Mouse (Mus musculus) c-Kit-positive CD71-positive TER-119-negative erythroid progenitor cells, embryonic 14.5 days (primary cell): ENCODE results near the gene Pskh1.

ENCODE experiments used
- DNase-seq: peaks from one replicate; pipeline ENCODE4 v3.0.0-alpha.2; 2013; ENCODE audit warnings: low read depth

Gene Pskh1

GRCm38 (mm10) chr8:105957813-105958212 lies 57.6 kb downstream of the Pskh1 start:
- DNase-seq = no peak

- DNase-seq = no peak
These were observed 59.1 kb downstream of the Pskh1 start for GRCm38 (mm10) chr8:105959350-105959749.

DNA sequence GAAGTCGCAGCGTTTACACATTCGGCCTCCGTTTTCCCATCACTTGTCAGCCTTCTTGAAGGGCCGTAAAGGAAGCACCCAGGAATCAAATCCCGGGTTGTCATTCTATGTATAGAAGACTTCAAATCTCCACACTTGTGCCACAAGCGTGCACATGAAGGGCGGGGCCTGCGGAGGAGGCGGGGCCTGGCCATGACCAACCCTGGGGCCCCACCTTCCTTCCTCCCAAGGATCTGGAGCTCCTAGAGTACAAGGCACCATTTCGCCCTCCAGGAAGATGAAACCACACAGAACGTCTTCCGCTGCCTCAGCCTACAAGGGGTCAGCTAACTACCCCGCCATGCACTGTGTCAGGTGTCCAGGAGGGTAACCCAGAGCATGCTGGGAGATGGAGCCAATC lies 60.9 kb downstream of the Pskh1 start:
- no peak for DNase-seq

DNA sequence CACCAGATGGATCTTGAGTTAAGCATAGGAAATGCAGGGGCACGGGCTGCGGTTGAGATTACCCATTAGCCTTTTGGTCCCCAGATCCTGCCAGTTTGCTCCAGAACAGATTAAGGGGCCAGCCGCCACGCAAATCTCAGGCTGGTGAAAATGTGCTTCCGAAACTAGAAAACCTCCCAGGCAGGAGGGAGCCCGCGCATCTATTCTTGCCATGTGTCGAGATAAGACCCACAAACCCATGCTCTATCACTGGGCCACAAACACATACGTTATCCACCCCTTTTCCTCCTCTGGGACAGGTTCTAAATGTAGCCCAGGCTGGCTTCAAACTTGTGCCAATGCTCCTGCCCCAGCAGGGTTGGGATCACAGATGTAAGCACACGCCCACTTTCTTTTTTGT lies 61.3 kb downstream of the Pskh1 start:
- peak; percentile 57 for DNase-seq

DNA sequence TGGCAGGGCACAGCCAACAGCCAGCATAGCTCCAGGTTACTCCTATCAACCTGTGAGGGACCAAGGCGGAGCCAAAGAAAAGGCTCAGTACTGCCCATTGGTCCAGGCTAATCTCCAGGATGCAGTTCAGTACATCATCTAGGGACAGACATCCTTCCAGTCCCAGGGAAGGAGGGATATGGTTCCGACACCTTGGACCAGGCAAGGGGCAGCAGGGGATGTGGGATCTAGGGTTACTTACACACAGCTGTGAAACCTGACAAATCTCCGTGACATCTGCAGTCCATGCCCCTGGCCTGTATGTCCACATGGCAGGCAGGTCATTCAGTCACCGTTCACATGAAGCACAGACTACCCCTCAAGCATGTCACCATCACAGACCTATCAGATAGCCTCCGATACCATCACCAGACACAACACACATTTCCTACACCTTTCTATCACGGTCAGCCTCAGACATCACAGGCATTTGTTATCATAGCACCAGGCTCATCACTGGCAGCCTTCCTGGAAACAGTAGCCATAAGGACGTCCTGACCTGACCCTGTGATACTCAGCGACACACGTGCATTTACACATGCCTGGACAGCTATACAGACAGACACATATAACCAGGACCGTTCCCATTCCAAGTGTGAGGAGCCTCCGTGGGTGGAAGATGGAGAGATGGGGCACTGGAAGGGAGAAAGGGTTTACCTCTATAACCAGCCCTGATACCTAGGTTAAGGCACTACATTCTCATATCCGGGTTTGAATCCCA lies 64.4 kb downstream of the Pskh1 start:
- DNase-seq = peak; percentile 28

GRCm38 (mm10) chr8:105965266-105965904 lies 65.1 kb downstream of the Pskh1 start:
- peak; percentile 40 for DNase-seq

DNA sequence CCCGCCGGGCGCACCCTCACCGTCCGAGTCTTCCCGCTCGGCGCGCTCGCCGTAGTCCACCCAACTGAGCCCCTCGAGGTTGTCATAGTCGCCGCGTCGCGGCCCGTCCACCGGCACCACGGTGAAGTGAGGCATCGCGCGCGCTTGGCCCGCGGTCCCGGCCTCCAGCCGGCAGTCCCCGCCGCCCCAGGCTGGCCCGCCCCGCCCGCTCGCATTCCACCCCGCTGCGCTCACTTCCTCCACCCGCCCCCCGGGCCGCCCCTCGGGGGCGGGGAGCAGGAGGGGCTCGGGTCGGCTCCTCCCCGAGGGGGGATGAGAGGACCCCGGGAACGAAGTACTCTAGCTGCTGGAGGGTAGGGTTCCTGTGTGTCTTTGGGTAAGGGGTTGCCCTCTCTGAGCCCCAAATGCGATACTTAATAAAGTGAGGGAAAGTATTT lies 65.7 kb downstream of the Pskh1 start, which contains the start of gene Slc12a4:
Gene Slc12a4 (minus strand): TSS at position 193 of the 437 bp plus-strand sequence.
- peak; percentile 73 for DNase-seq

GRCm38 (mm10) chr8:105966692-105967311 lies 66.6 kb downstream of the Pskh1 start:
- DNase-seq = peak; percentile 79

DNA sequence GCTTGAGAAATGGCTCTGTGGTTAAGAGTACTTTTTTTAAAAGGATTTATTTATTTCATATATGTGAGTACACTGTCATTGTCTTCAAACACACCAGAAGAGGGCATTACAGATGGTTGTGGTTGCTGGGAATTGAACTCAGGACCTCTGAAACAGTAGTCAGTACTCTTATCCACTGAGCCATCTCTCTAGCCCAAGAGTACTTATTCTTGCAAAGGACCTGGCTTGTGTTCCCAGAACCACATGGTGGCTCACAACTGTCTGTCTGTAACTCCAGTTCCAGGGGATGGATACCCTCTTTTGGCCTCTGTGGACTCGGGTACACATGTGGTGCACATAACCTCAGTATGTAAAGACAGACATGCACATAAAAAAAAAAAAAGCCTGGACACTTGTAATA lies 69.1 kb downstream of the Pskh1 start:
- DNase-seq = no peak

- no peak for DNase-seq
These were observed 70.9 kb downstream of the Pskh1 start for GRCm38 (mm10) chr8:105971019-105971720.

DNA sequence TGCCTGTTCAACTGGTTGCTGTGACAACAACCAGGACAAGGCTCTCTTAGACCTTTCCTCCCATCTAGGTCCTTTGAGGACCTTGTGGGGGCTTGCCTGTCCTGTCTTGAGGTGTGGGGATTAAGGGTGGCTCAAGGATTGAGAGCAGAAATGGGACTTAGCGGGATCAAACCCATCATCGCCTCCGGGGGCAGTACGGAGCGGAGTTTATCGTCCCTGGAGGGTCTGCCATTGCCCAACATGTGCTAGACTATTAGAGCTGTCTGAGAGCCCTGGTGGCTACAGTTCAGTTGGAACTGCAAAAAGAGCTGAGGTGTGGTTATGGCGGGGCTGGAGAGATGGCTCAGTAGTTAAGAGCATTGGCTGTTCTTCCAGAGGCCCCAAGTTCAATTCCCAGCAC lies 75.1 kb downstream of the Pskh1 start:
- DNase-seq = no peak

- DNase-seq = no peak
These were observed 79.1 kb downstream of the Pskh1 start, which contains the start of gene Dpep3 for GRCm38 (mm10) chr8:105979325-105979724. TSS of gene Dpep3 (minus strand) at chr8:105979429.

DNA sequence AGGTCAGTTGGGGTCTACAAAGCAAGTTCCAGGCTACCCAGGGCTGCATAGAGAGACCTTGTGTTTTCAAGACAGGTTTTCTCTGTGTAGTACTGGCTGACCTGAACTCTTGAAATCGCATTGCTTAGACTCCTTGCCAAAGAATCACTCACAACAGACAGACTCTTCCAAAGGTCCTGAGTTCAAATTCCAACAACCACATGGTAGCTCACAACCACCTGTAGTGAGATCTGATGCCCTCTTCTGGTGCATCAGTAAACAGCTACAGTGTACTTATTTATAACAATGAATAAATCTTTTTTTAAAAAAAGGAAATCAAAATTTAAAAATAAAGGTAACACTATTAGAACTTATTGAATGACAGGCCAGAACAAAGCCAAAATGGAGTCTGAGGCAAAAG lies 80.9 kb downstream of the Pskh1 start:
- no peak for DNase-seq
